Mouse (Mus musculus) small intestine, adult 2 months (tissue): ENCODE data around the gene Zfp839.

Experiments
- CTCF ChIP-seq: fragments of 200-500 bp; IDR thresholded peaks from 2 replicates; pipeline ENCODE4 v1.5.1; 2012; ENCODE audit warnings: low read depth, mild to moderate bottlenecking, control low read depth, inconsistent platforms, low read length, moderate library complexity, mixed read lengths; ENCODE audit not compliant: insufficient replicate concordance, insufficient read length; ENCODE audit errors: extremely low read depth
- POLR2A ChIP-seq: fragments of 200-500 bp; IDR thresholded peaks from 2 replicates; pipeline ENCODE4 v1.6.1; 2012; ENCODE audit warnings: low read depth, mild to moderate bottlenecking, control low read depth, inconsistent platforms, low read length, moderate library complexity

- TF ChIP-seq CTCF, result no peak
- no peak for TF ChIP-seq POLR2A
Observed at GRCm38 (mm10) chr12:110813132-110813531, 36.9 kb upstream of the Zfp839 start.
